Mouse (Mus musculus) ovary, postnatal 14 days (tissue): ENCODE measurements around the gene 1110004F10Rik.

Experiments
- DNase-seq: peaks from one replicate; pipeline ENCODE4 v3.0.0; 2022; ENCODE audit warnings: low spot score

1110004F10Rik gene

GRCm38 (mm10) chr7:116093466-116093850, 54.3 kb downstream of the 1110004F10Rik start:
- DNase-seq: no peak

GRCm38 (mm10) chr7:116099952-116100528, 60.8 kb downstream of the 1110004F10Rik start:
- DNase-seq: no peak

- no peak for DNase-seq
Observed at GRCm38 (mm10) chr7:116103091-116103490, 63.9 kb downstream of the 1110004F10Rik start.

GRCm38 (mm10) chr7:116110661-116111060, 71.5 kb downstream of the 1110004F10Rik start:
- DNase-seq: no peak

- no peak for DNase-seq
Observed at GRCm38 (mm10) chr7:116111546-116111945, 72.3 kb downstream of the 1110004F10Rik start.

- DNase-seq: no peak
Observed at GRCm38 (mm10) chr7:116115216-116115930, 76.2 kb downstream of the 1110004F10Rik start.

- DNase-seq: no peak
Observed at GRCm38 (mm10) chr7:116115991-116116390, 76.8 kb downstream of the 1110004F10Rik start.

- DNase-seq: no peak
Observed at GRCm38 (mm10) chr7:116119306-116119857, 80.2 kb downstream of the 1110004F10Rik start.

GRCm38 (mm10) chr7:116120737-116121136, 81.5 kb downstream of the 1110004F10Rik start:
- DNase-seq: no peak

GRCm38 (mm10) chr7:116121202-116121601, 82.0 kb downstream of the 1110004F10Rik start:
- DNase-seq: no peak

- DNase-seq: no peak
Observed at GRCm38 (mm10) chr7:116122981-116123596, 83.9 kb downstream of the 1110004F10Rik start.

- DNase-seq: no peak
Observed at GRCm38 (mm10) chr7:116123597-116123985, 84.4 kb downstream of the 1110004F10Rik start.

GRCm38 (mm10) chr7:116124057-116124456, 84.9 kb downstream of the 1110004F10Rik start:
- no peak for DNase-seq

GRCm38 (mm10) chr7:116125671-116126070, 86.5 kb downstream of the 1110004F10Rik start:
- DNase-seq: no peak

- DNase-seq: no peak
Observed at GRCm38 (mm10) chr7:116127052-116127451, 87.9 kb downstream of the 1110004F10Rik start.

GRCm38 (mm10) chr7:116128286-116128685, 89.1 kb downstream of the 1110004F10Rik start:
- DNase-seq: no peak

- DNase-seq: no peak
Observed at GRCm38 (mm10) chr7:116129374-116129773, 90.2 kb downstream of the 1110004F10Rik start.

- no peak for DNase-seq
Observed at GRCm38 (mm10) chr7:116131390-116131789, 92.2 kb downstream of the 1110004F10Rik start.

- peak; percentile 83 for DNase-seq
Observed at GRCm38 (mm10) chr7:116132078-116132477, 92.9 kb downstream of the 1110004F10Rik start.

GRCm38 (mm10) chr7:116134413-116135292, 95.5 kb downstream of the 1110004F10Rik start:
- DNase-seq: no peak

GRCm38 (mm10) chr7:116137149-116137548, 98.0 kb downstream of the 1110004F10Rik start:
- no peak for DNase-seq

GRCm38 (mm10) chr7:116137671-116138070, 98.5 kb downstream of the 1110004F10Rik start:
- no peak for DNase-seq
